9 mouse cellular contexts compared by ENCODE assay signal in the genomic region with DNA sequence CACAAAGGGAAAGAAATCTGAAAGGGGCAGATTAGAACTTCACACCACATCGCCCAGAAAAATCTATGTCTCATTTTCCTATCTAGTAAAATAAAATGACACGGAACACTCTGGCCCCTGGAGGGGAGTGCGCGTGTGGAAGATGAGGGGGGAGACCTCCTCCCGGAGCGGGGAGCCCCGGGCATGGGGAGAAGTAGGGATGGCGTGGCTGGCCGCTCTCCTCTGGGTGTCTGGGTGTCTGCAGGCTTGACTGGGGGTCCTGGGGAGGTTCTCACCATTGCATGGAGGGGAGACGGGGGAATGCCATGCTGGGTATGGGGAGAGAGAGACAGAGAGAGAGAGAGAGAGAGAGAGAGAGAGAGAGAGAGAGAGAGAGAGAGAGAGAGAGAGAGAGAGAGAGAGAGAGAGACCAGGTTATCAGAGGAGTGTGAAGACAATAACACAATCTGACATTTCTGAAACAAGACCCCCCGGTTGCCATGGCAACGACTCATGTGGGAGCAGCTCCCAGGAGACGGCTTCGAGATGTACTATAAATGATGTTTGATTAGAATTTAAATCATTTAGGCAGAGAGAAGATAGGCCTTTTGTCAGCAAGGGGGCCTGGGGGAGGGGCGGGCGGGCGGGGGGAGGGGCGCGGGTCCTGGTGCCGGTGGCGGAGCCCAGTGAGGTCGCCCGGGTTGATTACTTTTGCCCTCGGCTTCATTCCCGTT.
DNase-seq lines count a peak whose midpoint lies in the region; ATAC-seq and TF ChIP-seq lines count a peak whose summit lies in the region.
"Had no signal": no experiment of that assay in that cellular context is flagged by ENCODE, and none has a peak within 500 bp of the region (broad histone marks: within the 10 kb centered on the region; RNA-seq: fewer than 3 reads in every experiment).

No protein-coding gene starts in this region.

- no peak overlapping the region for H3K4me3 ChIP-seq in lung, embryonic 14.5 days (ENCODE audit: low read depth, low read length)
- 0 out of 2 replicates have a peak overlapping the region, but pooled peaks have one; percentile 12 for H3K4me3 ChIP-seq in neural tube, embryonic 14.5 days (ENCODE audit: low read depth, low read length)
- H3K4me3 ChIP-seq: myocyte had no signal

- no peak overlapping the region for H3K9ac ChIP-seq in lung, embryonic 14.5 days
- peak overlapping the region; percentile 52 for H3K9ac ChIP-seq in neural tube, embryonic 14.5 days (replicated peaks; ENCODE audit: low read depth, low read length)

- ATAC-seq in lung, embryonic 14.5 days (ENCODE audit: insufficient read depth), result no peak
- ATAC-seq in neural tube, embryonic 14.5 days (ENCODE audit: low read depth), result peak; percentile 62

- H3K9me3 ChIP-seq in lung, embryonic 14.5 days (ENCODE audit: low read depth, low read length), result no peaks in the 10 kb centered on the region
- no peaks in the 10 kb centered on the region for H3K9me3 ChIP-seq in neural tube, embryonic 14.5 days (ENCODE audit: control insufficient read depth, low read length)

- H3K4me1 ChIP-seq in lung, embryonic 14.5 days (ENCODE audit: insufficient read depth), result 0 out of 2 replicates have a peak, but pooled peaks cover 3% of the 10 kb centered on the region
- peaks cover 24% of the 10 kb centered on the region for H3K4me1 ChIP-seq in neural tube, embryonic 14.5 days (ENCODE audit: control insufficient read depth, insufficient read depth, low read length)

- DNase-seq in cerebellum, postnatal 10 days, result peak; percentile 82 to 83
- no peak for DNase-seq in cerebellum, postnatal 25 days
- peak; percentile 63 for DNase-seq in lung, embryonic 14.5 days
- no peak for DNase-seq in lung, postnatal 10 days
- DNase-seq in layer of hippocampus, adult 8-10 months (ENCODE audit: low spot score in 2 of 2), result peak; percentile 26 to 28
- no peak for DNase-seq in thymus, postnatal 25 days
- DNase-seq in ovary, postnatal 10 days (ENCODE audit: low spot score), result no peak

- H3K27ac ChIP-seq in lung, embryonic 14.5 days (ENCODE audit: low read depth), result no peak overlapping the region
- H3K27ac ChIP-seq in neural tube, embryonic 14.5 days (ENCODE audit: low read depth, low read length), result peak overlapping the region; percentile 94

- H3K36me3 ChIP-seq in lung, embryonic 14.5 days (ENCODE audit: insufficient read depth), result no peaks in the 10 kb centered on the region
- no peaks in the 10 kb centered on the region for H3K36me3 ChIP-seq in neural tube, embryonic 14.5 days (ENCODE audit: control insufficient read depth, insufficient read depth, low read length)

- WGBS in lung, embryonic 14.5 days, result 4% methylated on average over 25 of the region's 25 CpGs
- 3% methylated on average over 25 of the region's 25 CpGs for WGBS in neural tube, embryonic 14.5 days

- no peak overlapping the region for H3K4me2 ChIP-seq in lung, embryonic 14.5 days
- H3K4me2 ChIP-seq in neural tube, embryonic 14.5 days (ENCODE audit: low read depth, low read length), result peak overlapping the region; percentile 35

- peaks cover 10% of the 10 kb centered on the region; the same call in 1 of the 2 replicates for H3K27me3 ChIP-seq in lung, embryonic 14.5 days (ENCODE audit: insufficient read depth, low read length)
- no peaks in the 10 kb centered on the region for H3K27me3 ChIP-seq in neural tube, embryonic 14.5 days (ENCODE audit: control insufficient read depth, insufficient read depth, low read length)

- TF ChIP-seq CTCF in lung, embryonic 14.5 days (IDR thresholded peaks at IDR 0.05; ENCODE audit: low read depth), result no peak

Comparison
In these comparisons a context has a peak if more than half of its experiments do, and no peak if none do; other contexts are left out.
1. DNase-seq: peak in cerebellum, postnatal 10 days (2 of 2), lung, embryonic 14.5 days (single experiment) and layer of hippocampus, adult 8-10 months (2 of 2); none in cerebellum, postnatal 25 days (0 of 2), lung, postnatal 10 days (single experiment), thymus, postnatal 25 days (single experiment) and ovary, postnatal 10 days (single experiment).